Mouse (Mus musculus) midbrain, embryonic 11.5 days (tissue): ENCODE data around the gene Gas8. TPM values are rescaled to one million over a fixed set of nuclear protein-coding genes. Genes with fewer than 3 reads are reported as not detected.
A peak's percentile ranks its signal among the peaks of the same experiment; 100 is the strongest.
"Not testable (repeated sequence)": the region's sequence is repeated elsewhere in the genome, so short reads cannot be mapped to it uniquely, and the experiment has no call there.

Experiments
- ATAC-seq: fragments of 200-750 bp; cut with Nextera tagmentation; 2 replicates; pipeline ENCODE4 v1.8.0; 2017; ENCODE audit warnings: moderate TSS enrichment, moderate library complexity; ENCODE audit not compliant: low FRiP score
- DNase-seq: peaks from one replicate; pipeline ENCODE4 v3.0.0; 2015; ENCODE audit warnings: low spot score; ENCODE audit errors: missing footprints
- H3K27ac ChIP-seq: fragments of 300-500 bp; sonication (generic); 2 replicates; pipeline ENCODE4 v1.5.1; 2014; ENCODE audit warnings: low read depth, low read length
- H3K27me3 ChIP-seq: fragments of 300-500 bp; sonication (generic); 2 replicates; pipeline ENCODE4 v1.6.1; 2014; ENCODE audit warnings: mild to moderate bottlenecking, low read length, moderate library complexity, mixed read lengths; ENCODE audit not compliant: control insufficient read depth, insufficient read depth
- H3K36me3 ChIP-seq: fragments of 300-500 bp; sonication (generic); 2 replicates; pipeline ENCODE4 v1.6.1; 2014; ENCODE audit warnings: mild to moderate bottlenecking, low read length, moderate library complexity, mixed read lengths; ENCODE audit not compliant: control insufficient read depth, insufficient read depth
- H3K4me1 ChIP-seq: fragments of 300-500 bp; sonication (generic); 2 replicates; pipeline ENCODE4 v1.6.1; 2014; ENCODE audit warnings: low read length; ENCODE audit not compliant: control insufficient read depth, insufficient read depth
- H3K4me2 ChIP-seq: fragments of 300-500 bp; sonication (generic); 2 replicates; pipeline ENCODE4 v1.6.1; 2014; ENCODE audit warnings: mild to moderate bottlenecking, moderate library complexity
- H3K4me3 ChIP-seq: fragments of 300-500 bp; sonication (generic); 2 replicates; pipeline ENCODE4 v1.5.1; 2014; ENCODE audit warnings: low read depth, low read length
- H3K9ac ChIP-seq: fragments of 300-500 bp; sonication (generic); 2 replicates; pipeline ENCODE4 v1.6.1; 2014; ENCODE audit warnings: low read length
- H3K9me3 ChIP-seq: fragments of 300-500 bp; sonication (generic); 2 replicates; pipeline ENCODE4 v1.6.1; 2016; ENCODE audit warnings: low read length; ENCODE audit not compliant: control insufficient read depth
- WGBS: fragments of 180-500 bp; shearing (Covaris S2); extraction: QIAGEN DNeasy Blood & Tissue Kit; methylation state at CpG from one replicate; pipeline ENCODE4 v1.1.7; 2014; 5-methylcytosine and 5-hydroxymethylcytosine counted together
- polyA plus RNA-seq: library from polyadenylated mRNA; unstranded; fragments of >200 nt; fragmentation: Nextera tagmentation; extraction: Ambion mirVana; gene quantifications from 2 replicates; pipeline ENCODE4 v1.2.1, GENCODE M21; 2014

The Gas8 gene
- 38.5 and 43.1 TPM in 2 replicates for polyA plus RNA-seq

DNA sequence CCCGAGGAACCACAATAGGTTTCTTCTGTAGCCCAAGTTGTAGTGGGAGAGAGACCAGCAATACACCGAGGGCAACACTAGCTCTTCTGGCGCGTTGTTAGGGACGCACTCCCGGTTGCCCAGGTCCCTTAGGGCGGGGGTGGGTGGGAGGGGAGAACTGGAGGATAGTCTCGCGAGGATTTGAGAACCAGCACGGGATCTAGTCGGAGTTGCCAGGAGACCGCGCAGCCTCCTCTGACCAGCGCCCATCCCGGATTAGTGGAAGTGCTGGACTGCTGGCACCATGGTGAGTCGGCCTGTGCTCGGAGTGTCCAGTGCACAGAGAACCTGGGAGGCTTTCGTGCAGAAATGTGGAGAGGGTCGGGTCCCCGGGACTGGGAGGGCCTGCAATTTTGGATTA is at the start of gene Gas8:
TSS of gene Gas8 (plus strand) at position 168 of the 400 bp plus-strand sequence.
- Histone ChIP-seq H3K4me3 (peak within 1 kb of the TSS; percentile 76), H3K27ac (no peak within 1 kb of the TSS), H3K9ac (peak within 1 kb of the TSS; percentile 77), H3K36me3 (peaks cover 10% of the 10 kb centered on the region), H3K27me3 (no peaks in the 10 kb centered on the region; the same call in 1 of the 2 replicates), H3K4me2 (peak within 1 kb of the TSS; percentile 86), H3K4me1 (peaks cover 11% of the 10 kb centered on the region), H3K9me3 (no peaks in the 10 kb centered on the region)
- under 1% methylated on average over 20 of the region's 20 CpGs for WGBS
- DNase-seq (peak; percentile 98), ATAC-seq (peak; percentile 88)

DNA sequence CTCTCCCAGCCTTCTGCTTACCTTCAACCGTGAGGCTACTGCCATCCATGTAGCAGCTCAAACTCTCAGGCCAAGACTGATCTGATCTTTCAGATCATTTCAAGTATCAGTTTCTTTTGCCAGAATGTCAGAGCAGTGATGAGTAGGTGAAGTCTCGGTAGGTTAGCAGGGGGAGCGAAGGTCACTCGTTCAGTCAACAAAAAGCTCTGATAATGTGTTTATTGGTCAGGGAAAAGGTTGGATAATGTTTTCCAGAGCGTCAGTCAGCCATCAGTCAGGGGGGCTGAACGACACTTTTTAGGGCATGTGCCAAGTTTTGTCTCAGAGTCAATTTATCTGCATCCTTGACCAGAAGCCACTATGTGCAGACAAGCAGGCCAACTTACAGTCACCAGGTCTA is 45.6 kb upstream of the Gas8 start:
- H3K4me1 ChIP-seq, H3K4me2 ChIP-seq, H3K27ac ChIP-seq, DNase-seq, ATAC-seq, H3K36me3 ChIP-seq, H3K27me3 ChIP-seq, H3K4me3 ChIP-seq, H3K9me3 ChIP-seq, H3K9ac ChIP-seq: not testable (repeated sequence)
- 71% methylated on average over 6 of the region's 6 CpGs for WGBS

DNA sequence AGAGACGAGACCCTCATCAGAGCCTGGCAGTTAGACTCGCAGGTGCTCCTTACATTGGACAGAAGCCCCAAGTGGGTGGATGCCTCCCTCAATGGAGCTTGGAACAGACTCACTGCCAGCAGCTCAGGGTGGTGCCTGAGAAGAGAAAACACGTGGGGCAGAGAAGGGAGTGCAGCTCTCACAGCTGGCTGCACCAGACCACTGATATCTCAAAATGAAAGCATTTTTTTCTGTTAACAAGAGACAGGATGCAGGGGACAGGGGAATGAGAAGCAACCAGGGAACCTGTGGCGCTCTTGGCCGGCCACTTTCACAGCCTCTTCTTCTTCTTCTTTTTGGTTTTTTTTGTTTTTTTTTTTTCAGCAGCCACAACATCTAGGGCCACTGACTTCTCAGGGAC is 44.1 kb upstream of the Gas8 start:
- H3K4me1 ChIP-seq, result peaks cover 10% of the 10 kb centered on the region
- not testable (repeated sequence) for H3K4me3 ChIP-seq, DNase-seq, H3K27ac ChIP-seq, H3K27me3 ChIP-seq, ATAC-seq, H3K9me3 ChIP-seq, H3K36me3 ChIP-seq, H3K9ac ChIP-seq, H3K4me2 ChIP-seq
- 70% methylated on average over 5 of the region's 5 CpGs for WGBS

DNA sequence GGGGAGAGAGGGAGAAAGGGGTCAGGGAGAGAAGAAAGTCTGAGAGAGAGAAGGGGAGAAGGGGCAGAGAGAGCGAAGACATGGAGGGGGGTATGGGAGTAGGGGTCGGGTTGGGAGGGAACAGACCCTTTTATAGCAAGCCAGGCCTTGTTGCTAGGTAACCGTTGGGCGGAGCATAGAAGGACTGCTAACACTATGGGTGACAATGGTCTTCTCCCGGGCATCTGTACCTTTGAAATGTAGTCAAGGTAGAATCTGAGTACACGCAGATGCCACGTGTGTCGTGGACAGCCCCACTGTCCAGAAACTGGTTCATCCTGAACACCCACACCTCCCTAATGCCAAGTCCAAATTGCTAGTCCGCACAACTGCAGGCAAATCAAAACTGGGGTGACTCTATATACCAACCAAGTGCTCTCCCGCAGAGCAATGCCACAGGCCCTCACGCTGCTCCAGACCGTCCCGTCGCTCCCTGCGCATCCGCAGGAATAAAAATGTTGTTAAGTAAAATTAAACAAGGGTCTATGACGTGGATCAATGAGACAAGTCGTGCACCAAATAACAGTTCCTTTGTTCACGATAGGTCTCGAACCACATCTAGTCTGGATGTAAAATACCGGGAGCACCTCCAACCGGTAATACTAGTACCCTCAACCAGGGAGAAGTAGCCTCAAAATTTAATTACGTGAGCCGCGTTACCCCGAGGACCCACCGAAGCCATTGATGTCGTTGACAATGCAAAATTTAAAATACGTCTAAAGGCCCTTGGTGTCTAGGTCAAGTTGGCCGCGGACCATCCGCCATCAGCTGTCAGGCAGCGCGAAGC is 41.5 kb upstream of the Gas8 start:
- H3K9me3 ChIP-seq, result no peaks in the 10 kb centered on the region
- peak overlapping the region; percentile 85 for H3K4me3 ChIP-seq
- H3K4me2 ChIP-seq, result peak overlapping the region; percentile 57
- no peaks in the 10 kb centered on the region for H3K27me3 ChIP-seq
- H3K36me3 ChIP-seq, result 0 out of 2 replicates have a peak, but pooled peaks cover 2% of the 10 kb centered on the region
- ATAC-seq (peak; percentile 59), DNase-seq (peak; percentile 90)
- H3K9ac ChIP-seq, result peak overlapping the region; percentile 88
- peaks cover 10% of the 10 kb centered on the region for H3K4me1 ChIP-seq
- peak overlapping the region; percentile 88 for H3K27ac ChIP-seq
- 9% methylated on average over 34 of the region's 34 CpGs for WGBS

DNA sequence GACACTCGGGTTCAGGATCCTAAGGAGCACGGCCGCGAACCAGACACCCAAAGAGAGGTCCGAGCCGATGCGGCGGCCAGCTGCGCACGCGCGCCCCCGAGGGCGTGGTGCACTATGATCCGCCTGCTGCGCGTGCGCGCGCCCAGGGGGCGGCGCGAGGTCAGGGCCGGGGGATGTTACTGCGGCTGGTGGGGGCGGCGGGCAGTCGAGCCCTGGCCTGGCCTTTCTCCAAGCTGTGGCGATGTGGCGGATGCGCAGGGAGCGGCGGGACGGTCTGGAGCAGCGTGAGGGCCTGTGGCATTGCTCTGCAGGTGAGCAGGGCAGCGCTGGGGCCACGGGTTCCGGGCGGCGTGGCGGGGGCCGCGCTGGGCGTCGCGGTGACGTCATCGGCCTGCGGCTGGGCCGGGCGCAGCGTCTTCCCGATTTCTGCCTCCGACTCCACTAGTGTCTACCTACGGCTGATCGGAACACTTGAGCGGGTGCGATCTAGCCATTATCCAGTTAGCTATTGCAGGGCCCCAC is 40.8 kb upstream of the Gas8 start, which contains the start of gene Afg3l1:
TSS of gene Afg3l1 (plus strand) at position 167 of the 522 bp plus-strand sequence.
- DNase-seq (peak; percentile 100), ATAC-seq (peak; percentile 93)
- Histone ChIP-seq H3K4me2 (peak within 1 kb of the TSS; percentile 57), H3K4me1 (peaks cover 10% of the 10 kb centered on the region), H3K27me3 (no peaks in the 10 kb centered on the region), H3K27ac (peak within 1 kb of the TSS; percentile 88), H3K9me3 (no peaks in the 10 kb centered on the region), H3K4me3 (peak within 1 kb of the TSS; percentile 85), H3K9ac (peak within 1 kb of the TSS; percentile 88), H3K36me3 (peaks cover 6% of the 10 kb centered on the region; the same call in 1 of the 2 replicates)
- WGBS, result under 1% methylated on average over 54 of the region's 58 CpGs

DNA sequence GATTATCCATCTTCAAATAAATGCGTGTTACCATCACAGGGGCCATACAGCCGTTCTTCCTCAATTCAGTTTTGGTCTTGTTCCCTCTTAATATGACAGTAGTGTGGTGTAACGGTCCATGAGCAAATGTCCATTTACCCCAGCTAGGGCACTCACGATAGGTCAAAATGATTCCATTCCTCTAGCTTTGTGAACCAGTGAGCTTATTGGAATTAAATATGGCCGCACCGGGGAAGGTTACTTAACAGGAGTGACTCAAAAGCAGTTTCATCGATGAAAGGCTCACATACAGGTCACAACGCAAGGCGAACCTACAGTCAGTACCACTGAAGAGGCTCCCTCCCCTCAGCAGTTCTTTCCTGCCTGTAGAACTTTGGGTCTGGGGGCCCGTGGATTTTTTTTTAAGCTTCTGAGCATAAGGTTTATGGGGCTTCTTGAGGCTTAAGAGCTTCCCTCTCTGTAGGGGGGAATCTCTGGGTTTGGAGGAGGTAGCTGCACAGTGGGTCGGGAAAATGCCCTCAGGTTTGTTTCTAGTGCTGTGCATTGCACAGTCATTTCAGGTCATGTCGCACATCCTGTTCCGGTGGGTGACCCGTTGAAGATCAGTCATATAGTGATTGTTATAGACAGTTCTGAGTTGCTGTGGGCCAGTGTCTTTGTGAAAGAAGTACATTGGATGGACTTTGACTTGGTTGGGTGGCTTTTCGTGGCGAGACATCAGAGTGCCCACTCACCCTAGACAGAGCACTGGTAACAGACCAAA is 40.0 kb upstream of the Gas8 start:
- no peak for ATAC-seq
- Histone ChIP-seq H3K4me2 (peak overlapping the region; percentile 57), H3K27ac (no peak overlapping the region), H3K36me3 (peaks cover 6% of the 10 kb centered on the region; the same call in 1 of the 2 replicates), H3K27me3 (no peaks in the 10 kb centered on the region), H3K9me3 (no peaks in the 10 kb centered on the region), H3K9ac (peak overlapping the region; percentile 88), H3K4me3 (peak overlapping the region; percentile 85), H3K4me1 (peaks cover 10% of the 10 kb centered on the region)
- peak; percentile 92 for DNase-seq
- WGBS, result 42% methylated on average over 16 of the region's 16 CpGs

DNA sequence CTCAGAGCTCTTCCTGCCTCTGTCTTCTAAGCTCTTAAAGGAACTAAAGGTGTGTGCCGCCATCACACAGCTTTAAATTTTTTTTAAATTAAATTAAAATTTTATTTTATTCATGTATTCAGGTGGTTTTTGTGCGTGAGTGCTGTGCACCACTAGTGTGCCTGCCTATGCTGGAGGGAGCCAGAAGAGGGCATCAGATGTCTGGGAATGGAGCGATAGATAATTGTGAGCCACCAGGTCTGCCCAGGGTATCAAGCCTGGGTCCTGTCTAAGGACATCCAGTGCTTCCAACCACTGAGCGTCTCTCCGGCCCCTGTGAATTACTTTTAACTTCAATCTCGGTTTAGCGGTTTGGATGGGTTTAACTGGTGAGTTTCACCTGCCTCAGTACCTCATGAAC is 36.0 kb upstream of the Gas8 start:
- Histone ChIP-seq H3K27me3 (no peaks in the 10 kb centered on the region), H3K4me1 (peaks cover 8% of the 10 kb centered on the region), H3K9ac (no peak overlapping the region), H3K4me3 (no peak overlapping the region), H3K4me2 (no peak overlapping the region), H3K9me3 (no peaks in the 10 kb centered on the region), H3K27ac (no peak overlapping the region), H3K36me3 (peaks cover 24% of the 10 kb centered on the region)
- 90% methylated on average over 7 of the region's 7 CpGs for WGBS
- DNase-seq (no peak), ATAC-seq (no peak)

DNA sequence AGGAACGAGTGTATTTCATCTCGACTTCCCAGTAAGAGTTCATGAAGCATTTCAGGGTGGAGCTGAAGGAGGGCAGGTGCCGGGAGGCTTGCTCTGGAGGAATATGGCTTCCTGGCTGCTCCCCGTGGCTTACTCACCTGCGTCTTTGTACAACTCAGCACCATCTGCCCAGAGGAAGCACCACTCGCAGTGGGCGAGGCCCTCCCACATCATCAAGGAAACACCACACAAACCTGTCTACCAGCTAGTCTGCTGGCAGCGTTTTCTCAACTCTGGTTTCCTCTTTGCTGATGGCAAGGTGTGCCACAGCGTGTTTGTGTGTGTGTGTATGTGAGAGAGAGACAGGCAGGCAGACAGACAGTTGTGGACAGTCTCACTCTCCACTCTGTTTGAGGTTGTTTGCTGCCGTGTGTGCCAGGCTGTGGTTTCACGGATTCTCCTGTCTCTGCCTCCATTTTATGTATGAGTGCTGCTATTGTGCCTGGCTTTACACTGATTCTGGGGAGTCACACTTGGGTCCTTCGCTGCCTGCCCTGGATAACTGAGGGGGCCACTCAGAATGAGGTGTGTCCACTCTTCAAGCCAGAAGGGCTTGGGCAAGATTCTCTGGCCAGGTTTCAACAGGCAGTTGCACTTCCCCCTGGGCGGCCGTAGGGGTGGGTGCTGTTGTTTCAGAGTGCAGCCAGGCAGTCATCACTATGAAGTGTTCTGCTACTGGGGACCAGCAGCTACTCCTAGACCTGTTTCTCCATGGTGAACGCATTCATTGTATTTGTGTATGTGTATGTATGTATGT is 27.2 kb upstream of the Gas8 start:
- ATAC-seq (no peak), DNase-seq (peak; percentile 41)
- H3K9me3 ChIP-seq, result no peaks in the 10 kb centered on the region
- H3K27ac ChIP-seq, result no peak overlapping the region
- no peak overlapping the region for H3K4me3 ChIP-seq
- H3K9ac ChIP-seq, result no peak overlapping the region
- 94% methylated on average over 15 of the region's 15 CpGs for WGBS
- peaks cover 46% of the 10 kb centered on the region for H3K36me3 ChIP-seq
- no peaks in the 10 kb centered on the region for H3K27me3 ChIP-seq
- H3K4me2 ChIP-seq, result no peak overlapping the region
- no peaks in the 10 kb centered on the region for H3K4me1 ChIP-seq
